Mouse (Mus musculus): ENCODE measurements around the gene Pcsk1n.

GRCm38 (mm10) chrX:7971292-7971691 lies 51.7 kb downstream of the Pcsk1n start:
- TF ChIP-seq CTCF (IDR thresholded peaks at IDR 0.05; ENCODE audit: insufficient read depth, low read depth, low read length) (no peak), POLR2A (IDR thresholded peaks at IDR 0.05; ENCODE audit: insufficient read depth, low read depth, low read length) (no peak)

All from olfactory bulb, adult 2 months (tissue).